Mouse (Mus musculus) intestine, embryonic 16.5 days (tissue): ENCODE measurements around the gene Nme9. TPM values are rescaled to one million over a fixed set of nuclear protein-coding genes. Genes with fewer than 3 reads are reported as not detected.
A peak's percentile ranks its signal among the peaks of the same experiment; 100 is the strongest.

Source experiments
- ATAC-seq: fragments of 200-750 bp; cut with Nextera tagmentation; 2 replicates; pipeline ENCODE4 v1.8.0; 2017; ENCODE audit warnings: moderate TSS enrichment, moderate library complexity
- H3K27ac ChIP-seq: fragments of 300-500 bp; sonication (generic); 2 replicates; pipeline ENCODE4 v1.5.1; 2014; ENCODE audit warnings: mild to moderate bottlenecking, low read length
- H3K27me3 ChIP-seq: fragments of 300-500 bp; sonication (generic); replicated peaks from 2 replicates; pipeline ENCODE4 v1.6.1; 2014; ENCODE audit warnings: low read length, control low read depth, mixed read lengths; ENCODE audit not compliant: control insufficient read depth, insufficient read depth
- H3K36me3 ChIP-seq: fragments of 300-500 bp; sonication (generic); 2 replicates; pipeline ENCODE4 v1.6.1; 2014; ENCODE audit warnings: low read length, control low read depth; ENCODE audit not compliant: control insufficient read depth, insufficient read depth
- H3K4me1 ChIP-seq: fragments of 300-500 bp; sonication (generic); 2 replicates; pipeline ENCODE4 v1.6.1; 2014; ENCODE audit warnings: low read length, control low read depth, mixed read lengths; ENCODE audit not compliant: control insufficient read depth, insufficient read depth
- H3K4me2 ChIP-seq: fragments of 300-500 bp; sonication (generic); 2 replicates; pipeline ENCODE4 v1.6.1; 2014; ENCODE audit warnings: low read depth, low read length, control low read depth
- H3K4me3 ChIP-seq: fragments of 300-500 bp; sonication (generic); 2 replicates; pipeline ENCODE4 v1.5.1; 2014; ENCODE audit warnings: mild to moderate bottlenecking, low read length
- H3K9ac ChIP-seq: fragments of 300-500 bp; sonication (generic); 2 replicates; pipeline ENCODE4 v1.6.1; 2014; ENCODE audit warnings: low read depth, low read length
- H3K9me3 ChIP-seq: fragments of 300-500 bp; sonication (generic); 2 replicates; pipeline ENCODE4 v1.6.1; 2016; ENCODE audit warnings: low read length, control low read depth; ENCODE audit not compliant: control insufficient read depth
- WGBS: fragments of 180-500 bp; shearing (Covaris S2); extraction: QIAGEN DNeasy Blood & Tissue Kit; methylation state at CpG from one replicate; pipeline ENCODE4 v1.1.7; 2014; 5-methylcytosine and 5-hydroxymethylcytosine counted together
- polyA plus RNA-seq: library from polyadenylated mRNA; unstranded; fragments of >200 nt; fragmentation: Nextera tagmentation; extraction: Ambion mirVana; gene quantifications from 2 replicates; pipeline ENCODE4 v1.2.1, GENCODE M21; 2015

Gene Nme9
- polyA plus RNA-seq, 1 experiment from 2014 or later, result 0.73 TPM

DNA sequence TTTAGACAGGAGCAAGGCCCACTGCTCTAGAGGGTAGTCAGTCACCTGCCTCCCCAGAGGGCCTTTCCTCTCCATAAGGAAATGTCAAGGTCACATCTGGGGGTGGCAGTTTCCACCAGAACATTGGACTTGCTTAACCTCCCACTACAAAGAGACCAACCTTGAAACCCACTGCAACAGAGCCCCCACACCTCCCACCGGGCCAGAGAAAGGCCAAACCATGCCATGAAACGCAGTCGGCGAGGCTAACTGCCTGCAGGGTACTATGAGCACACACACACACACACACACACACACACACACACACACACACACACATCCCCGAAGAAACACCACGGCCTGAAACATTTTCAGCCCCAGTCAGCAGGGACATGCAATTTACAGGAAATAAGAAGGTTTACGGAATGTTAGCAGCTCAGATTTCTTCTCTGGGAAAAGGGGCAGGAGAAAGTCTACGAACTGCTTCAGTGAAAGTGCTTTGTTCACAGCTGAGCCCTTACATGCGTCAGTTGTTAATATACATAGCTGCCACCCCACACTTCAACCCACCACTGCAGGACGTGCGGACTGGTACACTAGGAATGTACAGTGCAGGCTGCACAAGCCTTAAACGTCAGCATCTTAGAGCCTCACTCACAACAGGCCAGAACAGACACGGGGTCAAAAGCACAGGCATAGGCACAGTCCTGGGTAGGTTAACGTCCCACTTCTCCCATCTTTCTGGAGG is 16.2 kb upstream of the Nme9 start:
- ATAC-seq, result 0 out of 2 replicates have a peak, but pooled peaks have one; percentile 15
- Histone ChIP-seq H3K4me3 (peak overlapping the region; percentile 76), H3K27ac (peak overlapping the region; percentile 6), H3K9me3 (no peaks in the 10 kb centered on the region), H3K4me1 (peaks cover 12% of the 10 kb centered on the region), H3K4me2 (peak overlapping the region; percentile 92), H3K9ac (0 out of 2 replicates have a peak overlapping the region, but pooled peaks have one; percentile 24), H3K27me3 (0 out of 2 replicates have a peak, but pooled peaks cover 3% of the 10 kb centered on the region), H3K36me3 (no peaks in the 10 kb centered on the region)
- 41% methylated on average over 14 of the region's 14 CpGs for WGBS

DNA sequence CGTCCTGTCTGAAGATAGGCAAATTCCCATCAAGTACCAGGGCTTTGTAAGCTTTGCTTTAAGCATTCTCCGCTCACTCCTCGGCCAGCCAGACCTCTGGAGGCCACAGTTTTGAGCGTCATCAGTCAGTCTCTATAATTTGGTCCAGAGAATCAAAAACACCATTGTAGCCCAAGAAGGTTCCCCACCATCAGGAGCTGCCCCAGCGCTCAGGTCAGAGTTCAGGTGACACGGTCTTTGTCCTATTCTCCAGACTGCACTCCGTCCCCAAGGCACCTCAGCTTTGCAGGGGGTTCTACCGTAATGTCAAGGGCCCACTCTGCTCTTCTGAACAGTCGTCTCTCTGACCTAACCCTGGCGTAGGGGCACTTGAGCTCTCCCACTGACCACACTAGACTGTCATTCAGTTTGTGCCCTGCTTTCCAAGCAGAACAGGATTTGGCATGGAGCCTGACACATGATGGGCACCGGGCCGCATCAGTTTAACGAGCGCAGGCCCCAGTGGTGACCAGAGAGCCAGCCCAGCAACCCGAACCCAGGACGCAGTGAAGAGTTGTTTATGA is 15.6 kb upstream of the Nme9 start:
- 31% methylated on average over 16 of the region's 16 CpGs for WGBS
- ATAC-seq, result peak; percentile 20
- Histone ChIP-seq H3K4me3 (peak overlapping the region; percentile 76), H3K27me3 (0 out of 2 replicates have a peak, but pooled peaks cover 3% of the 10 kb centered on the region), H3K9ac (peak overlapping the region; percentile 85), H3K4me2 (peak overlapping the region; percentile 92), H3K9me3 (no peaks in the 10 kb centered on the region), H3K27ac (peak overlapping the region; percentile 6), H3K36me3 (no peaks in the 10 kb centered on the region), H3K4me1 (peaks cover 12% of the 10 kb centered on the region)

DNA sequence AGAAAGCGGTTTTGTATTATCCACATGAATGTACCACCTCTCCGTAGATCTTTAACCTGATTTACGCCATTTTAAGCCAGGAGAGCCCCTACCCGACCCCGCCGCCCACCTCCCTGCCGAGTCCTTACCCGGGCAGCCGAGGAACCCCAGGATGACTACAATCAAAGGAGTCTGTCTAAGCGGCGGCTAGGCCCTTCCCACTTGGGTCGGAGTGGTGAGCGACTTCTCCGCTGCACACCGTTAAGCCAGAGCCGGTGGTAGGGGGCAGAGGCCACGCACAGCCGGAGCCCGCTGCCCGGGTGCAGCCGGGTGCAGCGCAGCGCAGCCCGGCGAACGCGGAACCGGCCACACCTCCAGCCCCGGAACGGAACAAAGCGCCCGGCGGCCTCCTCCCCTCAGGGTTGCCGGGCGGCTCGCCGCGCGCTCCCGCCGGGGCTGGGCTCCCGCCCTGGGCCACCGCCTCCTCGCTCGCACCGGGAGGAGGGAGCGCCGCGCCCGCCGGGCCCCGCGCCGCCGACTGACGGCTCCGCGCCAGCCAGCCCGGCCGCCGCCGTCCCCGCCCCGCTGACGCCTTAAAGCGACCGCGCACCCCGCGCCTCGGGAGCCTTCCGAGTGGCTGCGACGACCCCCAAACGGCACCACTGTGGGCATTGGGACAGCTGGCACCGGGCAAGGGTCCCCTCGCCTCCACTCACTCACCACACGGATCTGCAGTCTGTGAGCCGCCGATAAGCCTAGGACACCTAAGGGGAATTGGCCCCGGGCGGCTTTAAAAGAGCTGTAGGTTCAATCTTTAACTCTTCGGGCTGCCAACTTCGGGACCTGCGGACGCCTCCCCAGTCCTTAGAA is 14.9 kb upstream of the Nme9 start:
- 1% methylated on average over 67 of the region's 86 CpGs for WGBS
- H3K36me3 ChIP-seq, result no peaks in the 10 kb centered on the region
- peak overlapping the region; percentile 92 for H3K4me2 ChIP-seq
- H3K4me1 ChIP-seq, result peaks cover 12% of the 10 kb centered on the region
- H3K9me3 ChIP-seq, result no peaks in the 10 kb centered on the region
- 0 out of 2 replicates have a peak, but pooled peaks cover 3% of the 10 kb centered on the region for H3K27me3 ChIP-seq
- peak overlapping the region; percentile 85 for H3K9ac ChIP-seq
- peak overlapping the region; percentile 30 for H3K27ac ChIP-seq
- peak; percentile 90 for ATAC-seq
- H3K4me3 ChIP-seq, result peak overlapping the region; percentile 76

DNA sequence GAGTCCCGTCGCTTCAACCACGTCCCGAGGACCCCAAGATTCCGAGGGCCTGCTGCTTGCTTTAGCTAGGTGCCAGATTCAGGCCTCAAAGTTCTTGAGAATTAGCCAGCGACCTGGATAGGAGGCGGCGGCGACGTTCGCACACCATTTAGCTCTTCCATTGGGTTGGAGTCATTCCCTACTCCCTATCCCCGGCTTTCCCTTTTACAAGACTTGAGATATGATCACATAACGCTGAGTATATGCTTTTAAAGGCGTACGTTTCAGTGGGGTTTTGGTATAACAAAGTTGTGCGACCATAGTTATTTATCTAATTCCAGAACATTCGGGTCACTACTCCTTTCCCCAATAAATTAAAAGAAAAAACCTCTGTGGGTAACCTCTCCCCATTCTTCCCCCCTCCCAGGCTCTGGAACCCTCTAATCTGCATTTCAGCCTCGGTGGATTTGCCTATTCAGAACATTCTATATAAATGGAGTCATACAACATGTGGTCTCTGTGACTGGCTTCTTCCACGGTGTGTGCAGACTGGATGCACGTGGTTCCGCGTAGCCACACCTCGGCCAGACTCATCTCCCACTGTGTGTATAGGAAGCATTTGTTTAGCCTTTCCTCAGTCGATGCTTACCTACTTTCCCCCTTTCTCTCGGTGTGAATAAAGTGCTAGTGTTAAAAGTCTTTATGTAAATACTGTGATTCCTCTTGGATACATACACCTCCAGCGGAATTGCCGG is 14.1 kb upstream of the Nme9 start, which contains the start of gene Mras:
TSS of gene Mras (minus strand) at position 351 of the 734 bp plus-strand sequence.
- peak within 1 kb of the TSS; percentile 30 for H3K27ac ChIP-seq

DNA sequence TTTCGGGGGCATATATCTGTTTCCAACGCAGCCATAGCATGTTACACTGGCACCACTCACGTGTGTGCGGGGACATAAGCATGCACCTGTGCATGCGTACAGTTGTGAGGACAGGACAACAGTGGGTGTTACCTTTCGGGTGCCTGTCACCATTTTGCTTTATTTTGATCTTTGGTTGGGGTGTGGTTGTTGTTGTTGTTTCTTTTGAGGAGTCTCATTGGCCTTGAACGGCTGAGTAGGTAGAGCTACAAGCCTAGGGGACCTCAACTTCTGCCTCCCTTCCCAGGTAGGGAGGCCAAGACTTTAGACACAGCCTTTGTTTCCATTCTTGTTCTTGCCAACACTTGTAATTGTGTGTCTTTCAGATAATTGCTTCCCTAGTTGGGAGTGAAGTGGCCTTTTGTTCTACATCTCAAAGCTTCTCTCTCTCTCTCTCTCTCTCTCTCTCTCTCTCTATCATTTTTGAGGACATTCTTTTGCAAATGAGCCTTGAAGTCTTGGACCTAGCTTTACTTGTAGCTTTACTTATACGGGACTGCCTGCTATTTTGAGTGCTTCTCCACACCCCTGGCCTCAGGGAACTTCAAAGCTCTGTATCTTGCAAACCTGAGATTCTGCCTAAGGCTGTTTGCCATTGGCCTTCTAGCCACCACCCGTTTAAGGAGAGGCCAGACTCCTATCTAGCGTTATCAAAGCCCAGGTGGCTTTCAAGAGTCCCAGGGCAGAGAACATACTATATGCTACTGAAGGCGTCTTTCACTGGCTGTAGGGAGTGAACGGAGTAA is 13.3 kb upstream of the Nme9 start:
- no peak overlapping the region for H3K27ac ChIP-seq
- no peak for ATAC-seq
- H3K9ac ChIP-seq, result no peak overlapping the region
- WGBS, result 76% methylated on average over 12 of the region's 12 CpGs
- 0 out of 2 replicates have a peak, but pooled peaks cover 3% of the 10 kb centered on the region for H3K27me3 ChIP-seq
- H3K4me1 ChIP-seq, result peaks cover 12% of the 10 kb centered on the region
- H3K4me3 ChIP-seq, result no peak overlapping the region
- no peaks in the 10 kb centered on the region for H3K9me3 ChIP-seq
- H3K36me3 ChIP-seq, result no peaks in the 10 kb centered on the region
- H3K4me2 ChIP-seq, result no peak overlapping the region

More for the DNA sequence above, 14.1 kb upstream of the Nme9 start, which contains the start of gene Mras:
- Histone ChIP-seq H3K9me3 (no peaks in the 10 kb centered on the region), H3K4me2 (peak within 1 kb of the TSS; percentile 92), H3K4me1 (peaks cover 12% of the 10 kb centered on the region), H3K4me3 (peak within 1 kb of the TSS; percentile 76), H3K36me3 (no peaks in the 10 kb centered on the region), H3K9ac (peak within 1 kb of the TSS; percentile 85), H3K27me3 (0 out of 2 replicates have a peak, but pooled peaks cover 3% of the 10 kb centered on the region)
- peak; percentile 47 for ATAC-seq
- 13% methylated on average over 27 of the region's 27 CpGs for WGBS

DNA sequence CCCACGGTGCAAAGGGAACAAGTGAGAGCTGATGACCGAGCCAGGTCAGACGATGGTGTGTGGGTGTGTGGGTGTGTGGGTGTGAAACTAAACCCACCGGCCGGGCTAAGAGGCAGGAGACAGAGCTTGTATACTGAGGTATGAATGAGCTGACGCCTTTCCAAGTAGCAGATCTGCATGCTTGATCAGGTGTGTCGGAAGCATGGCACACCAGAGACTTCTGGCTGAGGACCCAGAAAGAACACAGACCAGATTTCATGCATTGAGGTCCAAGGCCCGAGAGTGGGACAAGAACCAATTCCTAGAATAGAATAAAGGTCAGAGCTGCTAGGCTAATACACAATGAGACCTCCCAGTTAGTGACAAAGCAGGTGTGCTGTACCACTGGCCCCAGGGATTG is 12.2 kb upstream of the Nme9 start:
- H3K36me3 ChIP-seq, result no peaks in the 10 kb centered on the region
- no peak for ATAC-seq
- no peak overlapping the region for H3K9ac ChIP-seq
- H3K4me2 ChIP-seq, result no peak overlapping the region
- H3K27me3 ChIP-seq, result 0 out of 2 replicates have a peak, but pooled peaks cover 3% of the 10 kb centered on the region
- H3K4me3 ChIP-seq, result no peak overlapping the region
- 82% methylated on average over 8 of the region's 8 CpGs for WGBS
- H3K4me1 ChIP-seq, result peaks cover 12% of the 10 kb centered on the region
- no peak overlapping the region for H3K27ac ChIP-seq
- no peaks in the 10 kb centered on the region for H3K9me3 ChIP-seq

DNA sequence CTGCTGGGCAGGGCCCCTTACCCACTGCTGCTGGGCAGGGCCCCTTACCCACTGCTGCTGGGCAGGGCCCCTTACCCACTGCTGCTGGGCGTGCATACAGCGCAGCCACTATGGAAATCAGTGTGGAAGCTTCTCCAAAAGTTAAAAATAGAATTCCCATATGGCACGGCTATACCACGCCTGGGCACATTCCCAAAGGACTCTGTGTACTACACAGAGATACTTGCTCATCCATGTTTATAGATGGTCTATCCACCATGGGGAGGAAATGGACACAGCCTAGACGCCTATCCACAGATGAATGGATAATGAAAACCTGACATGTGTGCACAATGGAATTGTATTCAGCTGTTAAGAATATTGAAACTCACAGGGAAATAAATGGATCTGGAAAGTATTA is 10.3 kb upstream of the Nme9 start:
- no peak for ATAC-seq

More for the DNA sequence above, 10.3 kb upstream of the Nme9 start:
- Histone ChIP-seq H3K4me1 (peaks cover 6% of the 10 kb centered on the region), H3K4me3 (no peak overlapping the region), H3K36me3 (no peaks in the 10 kb centered on the region), H3K9me3 (no peaks in the 10 kb centered on the region), H3K27me3 (0 out of 2 replicates have a peak, but pooled peaks cover 3% of the 10 kb centered on the region), H3K4me2 (no peak overlapping the region), H3K9ac (no peak overlapping the region), H3K27ac (no peak overlapping the region)
- WGBS, result 73% methylated on average over 5 of the region's 5 CpGs
